Mouse (Mus musculus): Measurements from ENCODE around the gene Sugct.

- TF ChIP-seq EP300 (IDR thresholded peaks at IDR 0.05; ENCODE audit: low read depth) (no peak), CTCF (IDR thresholded peaks at IDR 0.05; ENCODE audit: low read depth) (no peak)
These were observed 653.0 kb downstream of the Sugct start for GRCm38 (mm10) chr13:17042332-17042731.
